Mouse (Mus musculus) olfactory bulb, adult 2 months (tissue): ENCODE results near the gene Prrc2b. TPM values are rescaled to one million over a fixed set of nuclear protein-coding genes. Genes with fewer than 3 reads are reported as not detected.

Experiments used
- H3K27ac ChIP-seq: fragments of 200-500 bp; 2 replicates; pipeline ENCODE4 v1.5.1; 2012; ENCODE audit warnings: low read depth, low read length; ENCODE audit not compliant: insufficient read depth
- H3K4me1 ChIP-seq: fragments of 200-500 bp; 2 replicates; pipeline ENCODE4 v1.6.1; 2012; ENCODE audit warnings: low read length; ENCODE audit not compliant: control insufficient read depth, insufficient read depth
- H3K4me3 ChIP-seq: fragments of 200-500 bp; 2 replicates; pipeline ENCODE4 v1.5.1; 2012; ENCODE audit warnings: mild to moderate bottlenecking, low read depth, low read length, moderate library complexity; ENCODE audit not compliant: insufficient read depth
- CTCF ChIP-seq: fragments of 200-500 bp; IDR thresholded peaks from 2 replicates; pipeline ENCODE4 v1.5.1; 2012; ENCODE audit warnings: low read depth, mild to moderate bottlenecking, low read length, moderate library complexity; ENCODE audit not compliant: insufficient read depth
- POLR2A ChIP-seq: fragments of 200-500 bp; IDR thresholded peaks from 2 replicates; pipeline ENCODE4 v1.6.1; 2012; ENCODE audit warnings: mild to moderate bottlenecking, low read depth, low read length, moderate library complexity; ENCODE audit not compliant: insufficient read depth
- WGBS: fragments of 180-500 bp; shearing (Covaris S2); methylation state at CpG from one replicate; pipeline ENCODE4 v1.1.7; 2018; 5-methylcytosine and 5-hydroxymethylcytosine counted together
- polyA plus RNA-seq: library from polyadenylated mRNA; stranded (reverse); fragments of >200 nt; gene quantifications from 2 replicates; pipeline ENCODE4 v1.2.4, GENCODE M21; 2012; ENCODE audit warnings: low replicate concordance; ENCODE audit not compliant: missing spikeins, insufficient read depth, insufficient read length

Prrc2b gene
- polyA plus RNA-seq, 1 experiment: 86.2 TPM

- no peak overlapping the region for H3K4me3 ChIP-seq
- 0 out of 2 replicates have a peak, but pooled peaks cover 4% of the 10 kb centered on the region for H3K4me1 ChIP-seq
- 88% methylated on average over 20 of the region's 20 CpGs for WGBS
- TF ChIP-seq CTCF: no peak
- no peak for TF ChIP-seq POLR2A
- no peak overlapping the region for H3K27ac ChIP-seq
Measured at GRCm38 (mm10) chr2:32119802-32120750, 30.8 kb upstream of the Prrc2b start.

- Histone ChIP-seq H3K4me3 (no peak overlapping the region), H3K27ac (no peak overlapping the region), H3K4me1 (0 out of 2 replicates have a peak, but pooled peaks cover 4% of the 10 kb centered on the region)
- WGBS: 81% methylated on average over 5 of the region's 5 CpGs
- TF ChIP-seq POLR2A (no peak), CTCF (no peak)
Measured at GRCm38 (mm10) chr2:32121150-32121549, 29.7 kb upstream of the Prrc2b start.

- no peak overlapping the region for H3K27ac ChIP-seq
- TF ChIP-seq POLR2A (no peak), CTCF (no peak)
- WGBS: 88% methylated on average over 2 of the region's 2 CpGs
- 0 out of 2 replicates have a peak, but pooled peaks cover 4% of the 10 kb centered on the region for H3K4me1 ChIP-seq
- no peak overlapping the region for H3K4me3 ChIP-seq
Measured at GRCm38 (mm10) chr2:32121785-32122184, 29.1 kb upstream of the Prrc2b start.

DNA sequence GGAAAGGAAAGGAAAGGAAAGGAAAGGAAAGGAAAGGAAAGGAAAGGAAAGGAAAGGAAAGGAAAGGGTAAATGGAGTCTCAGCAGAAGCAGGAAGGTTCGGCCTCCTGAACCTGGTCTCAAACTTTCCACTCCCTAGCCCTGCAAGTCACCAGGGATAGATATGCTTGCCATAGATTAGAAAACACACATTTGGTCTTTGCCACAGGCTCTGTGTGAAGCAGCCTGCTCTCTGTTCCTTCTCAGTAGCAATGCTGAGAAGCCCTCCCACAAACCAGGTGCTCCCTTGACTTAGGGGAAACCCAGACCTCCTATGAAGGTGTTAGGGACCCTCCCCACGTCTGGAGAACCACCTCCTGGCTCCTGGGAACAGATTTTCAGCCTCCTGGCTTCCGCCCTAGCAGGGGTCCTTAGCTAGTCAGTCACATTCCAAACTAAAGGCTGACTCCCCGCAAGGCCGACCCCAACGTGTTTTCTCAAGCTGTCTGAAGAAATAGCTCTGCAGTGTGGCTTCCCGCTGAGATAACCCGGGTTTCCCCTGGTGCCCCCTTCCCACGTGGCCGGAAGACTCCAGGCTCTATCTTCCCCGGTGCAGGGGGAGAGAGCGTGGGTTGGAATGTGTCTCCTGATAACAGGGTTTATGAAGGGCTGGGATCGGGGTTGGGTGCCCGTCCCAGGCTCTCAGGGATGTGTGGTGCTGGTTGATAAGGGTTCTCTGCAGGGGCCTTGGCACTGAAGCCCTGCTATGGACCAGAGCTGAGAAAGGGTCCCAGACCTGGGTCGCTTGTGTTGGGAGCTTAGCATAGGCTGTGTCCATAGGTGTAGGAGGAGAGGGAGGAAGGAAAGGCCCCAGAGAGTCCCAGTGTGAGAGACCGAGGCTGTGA, 23.0 kb upstream of the Prrc2b start:
- Histone ChIP-seq H3K4me3 (no peak overlapping the region), H3K27ac (no peak overlapping the region), H3K4me1 (peaks cover 10% of the 10 kb centered on the region)
- 32% methylated on average over 16 of the region's 16 CpGs for WGBS
- TF ChIP-seq POLR2A (no peak), CTCF (no peak)

DNA sequence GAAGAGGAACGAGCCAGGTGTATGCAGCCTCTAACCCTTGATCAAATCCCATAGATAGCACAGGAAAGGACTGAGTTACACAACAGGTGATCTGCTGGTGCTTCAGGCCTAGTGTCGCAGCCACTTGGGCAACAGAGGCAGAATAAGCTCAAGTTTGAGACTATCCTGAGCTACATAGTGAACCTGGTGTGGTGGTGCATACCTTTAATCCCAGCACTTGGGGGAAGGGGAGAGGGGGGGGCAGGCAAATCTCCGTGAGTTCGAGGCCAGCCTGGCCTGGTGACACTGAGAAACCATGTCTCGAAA, 22.4 kb upstream of the Prrc2b start:
- TF ChIP-seq CTCF (no peak), POLR2A (no peak)
- WGBS: 89% methylated on average over 5 of the region's 5 CpGs
- H3K27ac ChIP-seq: no peak overlapping the region
- no peak overlapping the region for H3K4me3 ChIP-seq
- peaks cover 10% of the 10 kb centered on the region for H3K4me1 ChIP-seq

GRCm38 (mm10) chr2:32129383-32130074, 21.4 kb upstream of the Prrc2b start:
- TF ChIP-seq CTCF (no peak), POLR2A (no peak)
- Histone ChIP-seq H3K27ac (no peak overlapping the region), H3K4me3 (no peak overlapping the region), H3K4me1 (peaks cover 10% of the 10 kb centered on the region)
- WGBS: 63% methylated on average over 11 of the region's 11 CpGs

DNA sequence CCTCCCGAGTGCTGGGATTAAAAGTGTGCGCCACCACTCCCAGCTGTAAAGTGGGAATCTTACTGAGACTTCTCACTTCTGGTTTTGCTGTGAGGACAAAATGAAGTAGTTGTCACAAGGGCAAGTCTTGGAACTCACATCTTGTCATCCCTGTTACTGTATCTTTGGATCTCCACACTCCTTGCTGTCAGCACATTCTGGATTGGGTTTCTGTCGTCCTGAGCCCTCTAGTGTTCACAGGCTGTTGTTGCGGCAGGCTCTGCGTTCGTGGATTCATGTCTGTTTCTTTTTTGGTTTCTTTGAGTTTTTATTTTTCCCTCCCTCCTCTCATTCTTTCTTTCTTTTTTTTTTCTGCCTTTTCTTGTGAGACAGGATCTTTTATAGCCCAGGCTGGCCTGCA, 20.4 kb upstream of the Prrc2b start:
- TF ChIP-seq CTCF: no peak
- no peak for TF ChIP-seq POLR2A
- Histone ChIP-seq H3K27ac (no peak overlapping the region), H3K4me1 (peaks cover 10% of the 10 kb centered on the region), H3K4me3 (no peak overlapping the region)
- 33% methylated on average over 6 of the region's 6 CpGs for WGBS

GRCm38 (mm10) chr2:32131205-32131834, 19.6 kb upstream of the Prrc2b start:
- no peak overlapping the region for H3K4me3 ChIP-seq
- 92% methylated on average over 9 of the region's 9 CpGs for WGBS
- no peak overlapping the region for H3K27ac ChIP-seq
- H3K4me1 ChIP-seq: peaks cover 10% of the 10 kb centered on the region
- TF ChIP-seq POLR2A (no peak), CTCF (no peak)
